Mouse (Mus musculus): ENCODE measurements at regions not wholly inside any gene's neighbourhood (a gene's known extent, or its start where the extent isn't known, plus 50 kb on each side); places are given as distances from the start of the nearest gene placed in this dataset.

- TF ChIP-seq EP300 (IDR thresholded peaks at IDR 0.05; ENCODE audit: insufficient read depth, low read depth, low read length) (no peak), CTCF (IDR thresholded peaks at IDR 0.05) (no peak), POLR2A (IDR thresholded peaks at IDR 0.05; ENCODE audit: insufficient read depth, low read depth, low read length) (no peak)
Measured at GRCm38 (mm10) chr9:3260860-3261259, 74.1 kb upstream of the Alkbh8 start.
